Mouse (Mus musculus): ENCODE results near the gene Fam181a. TPM values are rescaled to one million over a fixed set of nuclear protein-coding genes. Genes with fewer than 3 reads are reported as not detected.

Fam181a gene
- total and polyA plus RNA-seq, 2 experiments from 2014 or later: not detected

GRCm38 (mm10) chr12:103336766-103337165 lies 26.0 kb downstream of the Fam181a start:
- Histone ChIP-seq H3K9me3 (replicated peaks; ENCODE audit: control insufficient read depth, low read length) (no peaks in the 10 kb centered on the region), H3K4me3 (ENCODE audit: low read depth, low read length) (peak overlapping the region; percentile 48), H3K4me2 (ENCODE audit: low read depth, low read length) (peak overlapping the region; percentile 66), H3K4me1 (ENCODE audit: control insufficient read depth, insufficient read depth) (peaks cover 13% of the 10 kb centered on the region; the same call in 1 of the 2 replicates), H3K27me3 (ENCODE audit: control insufficient read depth, insufficient read depth, low read length) (no peaks in the 10 kb centered on the region), H3K36me3 (replicated peaks; ENCODE audit: control insufficient read depth, insufficient read depth, low read length) (peaks cover 52% of the 10 kb centered on the region), H3K27ac (ENCODE audit: low read depth) (peak overlapping the region; percentile 94), H3K9ac (replicated peaks; ENCODE audit: low read depth, low read length) (peak overlapping the region; percentile 83)
- 13% methylated on average over 3 of the region's 3 CpGs for WGBS
- TF ChIP-seq EP300 (IDR thresholded peaks at IDR 0.05; ENCODE audit: low read depth) (no peak), CTCF (IDR thresholded peaks at IDR 0.05; ENCODE audit: low read depth) (no peak)
- DNase-seq (ENCODE audit: low spot score) (peak; percentile 73), ATAC-seq (ENCODE audit: insufficient read depth, low read depth) (peak; percentile 67)

GRCm38 (mm10) chr12:103338162-103338798 lies 27.5 kb downstream of the Fam181a start:
- WGBS: 18% methylated on average over 14 of the region's 14 CpGs
- Histone ChIP-seq H3K27me3 (ENCODE audit: control insufficient read depth, insufficient read depth, low read length) (no peaks in the 10 kb centered on the region), H3K36me3 (replicated peaks; ENCODE audit: control insufficient read depth, insufficient read depth, low read length) (peaks cover 43% of the 10 kb centered on the region), H3K4me3 (ENCODE audit: low read depth, low read length) (peak overlapping the region; percentile 48), H3K9me3 (replicated peaks; ENCODE audit: control insufficient read depth, low read length) (no peaks in the 10 kb centered on the region), H3K4me2 (ENCODE audit: low read depth, low read length) (peak overlapping the region; percentile 66), H3K4me1 (ENCODE audit: control insufficient read depth, insufficient read depth) (peaks cover 13% of the 10 kb centered on the region; the same call in 1 of the 2 replicates), H3K27ac (ENCODE audit: low read depth) (peak overlapping the region; percentile 94), H3K9ac (replicated peaks; ENCODE audit: low read depth, low read length) (peak overlapping the region; percentile 83)
- peak; percentile 87 for DNase-seq (ENCODE audit: low spot score)
- TF ChIP-seq EP300 (IDR thresholded peaks at IDR 0.05; ENCODE audit: low read depth): no peak
- peak; percentile 28 for TF ChIP-seq CTCF (IDR thresholded peaks at IDR 0.05; ENCODE audit: low read depth)
- peak; percentile 84 for ATAC-seq (ENCODE audit: insufficient read depth, low read depth)

- TF ChIP-seq CTCF (IDR thresholded peaks at IDR 0.05; ENCODE audit: low read depth) (no peak), EP300 (IDR thresholded peaks at IDR 0.05; ENCODE audit: low read depth) (no peak)
- Histone ChIP-seq H3K4me1 (ENCODE audit: control insufficient read depth, insufficient read depth) (peaks cover 13% of the 10 kb centered on the region; the same call in 1 of the 2 replicates), H3K4me3 (ENCODE audit: low read depth, low read length) (no peak overlapping the region), H3K36me3 (replicated peaks; ENCODE audit: control insufficient read depth, insufficient read depth, low read length) (peaks cover 43% of the 10 kb centered on the region), H3K27me3 (ENCODE audit: control insufficient read depth, insufficient read depth, low read length) (no peaks in the 10 kb centered on the region), H3K4me2 (ENCODE audit: low read depth, low read length) (no peak overlapping the region), H3K27ac (ENCODE audit: low read depth) (0 out of 2 replicates have a peak overlapping the region, but pooled peaks have one; percentile 15), H3K9ac (replicated peaks; ENCODE audit: low read depth, low read length) (no peak overlapping the region), H3K9me3 (replicated peaks; ENCODE audit: control insufficient read depth, low read length) (no peaks in the 10 kb centered on the region)
- WGBS: 76% methylated on average over 5 of the region's 5 CpGs
- DNase-seq (ENCODE audit: low spot score) (no peak), ATAC-seq (ENCODE audit: insufficient read depth, low read depth) (no peak)
Measured at GRCm38 (mm10) chr12:103341212-103341611, 30.4 kb downstream of the Fam181a start.

- DNase-seq (ENCODE audit: low spot score): no peak
- peaks cover 28% of the 10 kb centered on the region; the same call in 1 of the 2 replicates for H3K4me1 ChIP-seq (ENCODE audit: control insufficient read depth, insufficient read depth)
Measured at GRCm38 (mm10) chr12:103343456-103343855, 32.7 kb downstream of the Fam181a start.

DNA sequence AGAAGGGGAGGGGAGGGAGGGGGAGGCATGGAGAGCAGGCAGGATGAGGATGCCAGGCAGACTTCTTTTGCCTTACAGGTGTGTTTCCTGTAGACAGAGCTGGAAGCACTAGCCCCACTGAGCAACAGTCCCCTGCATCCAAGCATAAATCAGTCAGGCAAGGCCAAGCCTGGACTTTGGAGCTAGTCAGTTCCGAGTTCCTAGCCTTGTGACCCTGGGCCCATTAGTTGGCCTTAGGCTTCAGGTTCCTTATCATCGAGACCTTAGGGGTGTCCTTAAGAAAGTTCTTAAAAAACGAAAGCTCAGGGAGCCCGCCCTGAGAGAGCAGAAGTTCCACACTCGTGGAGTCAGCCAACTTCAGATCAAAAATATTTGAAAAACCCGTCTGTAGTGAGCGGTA lies 34.2 kb downstream of the Fam181a start:
- peaks cover 47% of the 10 kb centered on the region for H3K36me3 ChIP-seq (replicated peaks; ENCODE audit: control insufficient read depth, insufficient read depth, low read length)
- 83% methylated on average over 7 of the region's 7 CpGs for WGBS
- H3K4me1 ChIP-seq (ENCODE audit: control insufficient read depth, insufficient read depth): peaks cover 17% of the 10 kb centered on the region; the same call in 1 of the 2 replicates
- H3K9ac ChIP-seq (replicated peaks; ENCODE audit: low read depth, low read length): no peak overlapping the region
- DNase-seq (ENCODE audit: low spot score): no peak
- H3K27ac ChIP-seq (ENCODE audit: low read depth): no peak overlapping the region
- H3K4me2 ChIP-seq (ENCODE audit: low read depth, low read length): no peak overlapping the region
- H3K9me3 ChIP-seq (replicated peaks; ENCODE audit: control insufficient read depth, low read length): no peaks in the 10 kb centered on the region
- no peak for ATAC-seq (ENCODE audit: insufficient read depth, low read depth)
- TF ChIP-seq EP300 (IDR thresholded peaks at IDR 0.05; ENCODE audit: low read depth): no peak
- no peak for TF ChIP-seq CTCF (IDR thresholded peaks at IDR 0.05; ENCODE audit: low read depth)
- no peaks in the 10 kb centered on the region for H3K27me3 ChIP-seq (ENCODE audit: control insufficient read depth, insufficient read depth, low read length)
- H3K4me3 ChIP-seq (ENCODE audit: low read depth, low read length): no peak overlapping the region

More at GRCm38 (mm10) chr12:103343456-103343855, 32.7 kb downstream of the Fam181a start:
- peaks cover 43% of the 10 kb centered on the region for H3K36me3 ChIP-seq (replicated peaks; ENCODE audit: control insufficient read depth, insufficient read depth, low read length)
- TF ChIP-seq CTCF (IDR thresholded peaks at IDR 0.05; ENCODE audit: low read depth): no peak
- TF ChIP-seq EP300 (IDR thresholded peaks at IDR 0.05; ENCODE audit: low read depth): no peak
- no peaks in the 10 kb centered on the region for H3K27me3 ChIP-seq (ENCODE audit: control insufficient read depth, insufficient read depth, low read length)
- H3K4me3 ChIP-seq (ENCODE audit: low read depth, low read length): no peak overlapping the region
- no peak overlapping the region for H3K4me2 ChIP-seq (ENCODE audit: low read depth, low read length)
- WGBS: 75% methylated on average over 8 of the region's 8 CpGs
- H3K9me3 ChIP-seq (replicated peaks; ENCODE audit: control insufficient read depth, low read length): no peaks in the 10 kb centered on the region
- ATAC-seq (ENCODE audit: insufficient read depth, low read depth): no peak
- H3K27ac ChIP-seq (ENCODE audit: low read depth): peak overlapping the region; percentile 9; the same call in 1 of the 2 replicates
- H3K9ac ChIP-seq (replicated peaks; ENCODE audit: low read depth, low read length): no peak overlapping the region

Data from heart, postnatal 0 days (tissue).